Mouse (Mus musculus): ENCODE results near the gene Gatb. TPM values are rescaled to one million over a fixed set of nuclear protein-coding genes. Genes with fewer than 3 reads are reported as not detected.

Gatb gene
- polyA plus RNA-seq, 1 experiment from 2014 or later: 22.4 TPM

- no peak for ATAC-seq (ENCODE audit: low FRiP score, low TSS enrichment)
- Histone ChIP-seq H3K9me3 (ENCODE audit: control insufficient read depth, low read length) (no peaks in the 10 kb centered on the region), H3K4me1 (ENCODE audit: control insufficient read depth, insufficient read depth, low read length) (no peaks in the 10 kb centered on the region), H3K36me3 (ENCODE audit: control insufficient read depth, insufficient read depth, low read length) (no peaks in the 10 kb centered on the region), H3K4me3 (replicated peaks; ENCODE audit: low read depth, low read length) (no peak overlapping the region), H3K27ac (replicated peaks; ENCODE audit: low read depth, low read length) (no peak overlapping the region), H3K9ac (replicated peaks; ENCODE audit: low read length) (no peak overlapping the region), H3K27me3 (ENCODE audit: control insufficient read depth, insufficient read depth, low read length) (no peaks in the 10 kb centered on the region), H3K4me2 (ENCODE audit: low read length) (no peak overlapping the region)
- WGBS: 68% methylated on average over 2 of the region's 2 CpGs
- no peak for DNase-seq
These were observed 14.8 kb downstream of the Gatb start for GRCm38 (mm10) chr3:85588701-85589100.

- Histone ChIP-seq H3K9me3 (ENCODE audit: control insufficient read depth, low read length) (no peaks in the 10 kb centered on the region), H3K4me2 (ENCODE audit: low read length) (no peak overlapping the region), H3K4me1 (ENCODE audit: control insufficient read depth, insufficient read depth, low read length) (no peaks in the 10 kb centered on the region), H3K27me3 (ENCODE audit: control insufficient read depth, insufficient read depth, low read length) (no peaks in the 10 kb centered on the region), H3K27ac (replicated peaks; ENCODE audit: low read depth, low read length) (no peak overlapping the region), H3K4me3 (replicated peaks; ENCODE audit: low read depth, low read length) (no peak overlapping the region), H3K9ac (replicated peaks; ENCODE audit: low read length) (no peak overlapping the region), H3K36me3 (ENCODE audit: control insufficient read depth, insufficient read depth, low read length) (no peaks in the 10 kb centered on the region)
- no peak for ATAC-seq (ENCODE audit: low FRiP score, low TSS enrichment)
- 94% methylated on average over 3 of the region's 3 CpGs for WGBS
- no peak for DNase-seq
These were observed 16.3 kb downstream of the Gatb start for GRCm38 (mm10) chr3:85590090-85590754.

GRCm38 (mm10) chr3:85592067-85592466 lies 18.1 kb downstream of the Gatb start:
- Histone ChIP-seq H3K36me3 (ENCODE audit: control insufficient read depth, insufficient read depth, low read length) (no peaks in the 10 kb centered on the region), H3K4me2 (ENCODE audit: low read length) (no peak overlapping the region), H3K4me3 (replicated peaks; ENCODE audit: low read depth, low read length) (no peak overlapping the region), H3K27ac (replicated peaks; ENCODE audit: low read depth, low read length) (no peak overlapping the region), H3K4me1 (ENCODE audit: control insufficient read depth, insufficient read depth, low read length) (no peaks in the 10 kb centered on the region), H3K9me3 (ENCODE audit: control insufficient read depth, low read length) (no peaks in the 10 kb centered on the region), H3K9ac (replicated peaks; ENCODE audit: low read length) (no peak overlapping the region), H3K27me3 (ENCODE audit: control insufficient read depth, insufficient read depth, low read length) (no peaks in the 10 kb centered on the region)
- WGBS: 80% methylated on average over 4 of the region's 4 CpGs
- no peak for DNase-seq
- no peak for ATAC-seq (ENCODE audit: low FRiP score, low TSS enrichment)

GRCm38 (mm10) chr3:85592640-85593252 lies 18.8 kb downstream of the Gatb start:
- H3K27me3 ChIP-seq (ENCODE audit: control insufficient read depth, insufficient read depth, low read length): no peaks in the 10 kb centered on the region
- no peak overlapping the region for H3K9ac ChIP-seq (replicated peaks; ENCODE audit: low read length)
- H3K9me3 ChIP-seq (ENCODE audit: control insufficient read depth, low read length): no peaks in the 10 kb centered on the region
- no peak overlapping the region for H3K4me2 ChIP-seq (ENCODE audit: low read length)
- no peak overlapping the region for H3K4me3 ChIP-seq (replicated peaks; ENCODE audit: low read depth, low read length)
- ATAC-seq (ENCODE audit: low FRiP score, low TSS enrichment) (no peak), DNase-seq (no peak)
- WGBS: 93% methylated on average over 5 of the region's 5 CpGs
- H3K36me3 ChIP-seq (ENCODE audit: control insufficient read depth, insufficient read depth, low read length): no peaks in the 10 kb centered on the region
- H3K27ac ChIP-seq (replicated peaks; ENCODE audit: low read depth, low read length): no peak overlapping the region
- no peaks in the 10 kb centered on the region for H3K4me1 ChIP-seq (ENCODE audit: control insufficient read depth, insufficient read depth, low read length)

GRCm38 (mm10) chr3:85594452-85594851 lies 20.5 kb downstream of the Gatb start:
- H3K4me2 ChIP-seq (ENCODE audit: low read length): no peak overlapping the region
- H3K9me3 ChIP-seq (ENCODE audit: control insufficient read depth, low read length): no peaks in the 10 kb centered on the region
- H3K27ac ChIP-seq (replicated peaks; ENCODE audit: low read depth, low read length): no peak overlapping the region
- H3K4me3 ChIP-seq (replicated peaks; ENCODE audit: low read depth, low read length): no peak overlapping the region
- DNase-seq (no peak), ATAC-seq (ENCODE audit: low FRiP score, low TSS enrichment) (no peak)
- no peak overlapping the region for H3K9ac ChIP-seq (replicated peaks; ENCODE audit: low read length)
- 80% methylated on average over 3 of the region's 3 CpGs for WGBS
- H3K4me1 ChIP-seq (ENCODE audit: control insufficient read depth, insufficient read depth, low read length): no peaks in the 10 kb centered on the region
- no peaks in the 10 kb centered on the region for H3K27me3 ChIP-seq (ENCODE audit: control insufficient read depth, insufficient read depth, low read length)
- H3K36me3 ChIP-seq (ENCODE audit: control insufficient read depth, insufficient read depth, low read length): no peaks in the 10 kb centered on the region

- Histone ChIP-seq H3K36me3 (ENCODE audit: control insufficient read depth, insufficient read depth, low read length) (no peaks in the 10 kb centered on the region), H3K27ac (replicated peaks; ENCODE audit: low read depth, low read length) (no peak overlapping the region), H3K4me1 (ENCODE audit: control insufficient read depth, insufficient read depth, low read length) (no peaks in the 10 kb centered on the region), H3K4me3 (replicated peaks; ENCODE audit: low read depth, low read length) (no peak overlapping the region), H3K9ac (replicated peaks; ENCODE audit: low read length) (no peak overlapping the region), H3K27me3 (ENCODE audit: control insufficient read depth, insufficient read depth, low read length) (no peaks in the 10 kb centered on the region), H3K9me3 (ENCODE audit: control insufficient read depth, low read length) (no peaks in the 10 kb centered on the region), H3K4me2 (ENCODE audit: low read length) (no peak overlapping the region)
- DNase-seq: no peak
- 89% methylated on average over 3 of the region's 3 CpGs for WGBS
- no peak for ATAC-seq (ENCODE audit: low FRiP score, low TSS enrichment)
These were observed 25.6 kb downstream of the Gatb start for GRCm38 (mm10) chr3:85599526-85599925.

- H3K4me3 ChIP-seq (replicated peaks; ENCODE audit: low read depth, low read length): no peak overlapping the region
- WGBS: 84% methylated on average over 3 of the region's 3 CpGs
- no peaks in the 10 kb centered on the region for H3K9me3 ChIP-seq (ENCODE audit: control insufficient read depth, low read length)
- H3K27me3 ChIP-seq (ENCODE audit: control insufficient read depth, insufficient read depth, low read length): no peaks in the 10 kb centered on the region
- peak; percentile 8 for DNase-seq
- H3K4me1 ChIP-seq (ENCODE audit: control insufficient read depth, insufficient read depth, low read length): no peaks in the 10 kb centered on the region
- 0 out of 2 replicates have a peak overlapping the region, but pooled peaks have one; percentile 13 for H3K27ac ChIP-seq (replicated peaks; ENCODE audit: low read depth, low read length)
- no peak for ATAC-seq (ENCODE audit: low FRiP score, low TSS enrichment)
- no peak overlapping the region for H3K4me2 ChIP-seq (ENCODE audit: low read length)
- H3K36me3 ChIP-seq (ENCODE audit: control insufficient read depth, insufficient read depth, low read length): no peaks in the 10 kb centered on the region
- H3K9ac ChIP-seq (replicated peaks; ENCODE audit: low read length): no peak overlapping the region
These were observed 28.0 kb downstream of the Gatb start for GRCm38 (mm10) chr3:85601841-85602305.

GRCm38 (mm10) chr3:85603811-85604210 lies 29.9 kb downstream of the Gatb start:
- DNase-seq: no peak
- ATAC-seq (ENCODE audit: low FRiP score, low TSS enrichment): no peak
- Histone ChIP-seq H3K27me3 (ENCODE audit: control insufficient read depth, insufficient read depth, low read length) (no peaks in the 10 kb centered on the region), H3K36me3 (ENCODE audit: control insufficient read depth, insufficient read depth, low read length) (no peaks in the 10 kb centered on the region), H3K9me3 (ENCODE audit: control insufficient read depth, low read length) (no peaks in the 10 kb centered on the region), H3K27ac (replicated peaks; ENCODE audit: low read depth, low read length) (no peak overlapping the region), H3K4me3 (replicated peaks; ENCODE audit: low read depth, low read length) (no peak overlapping the region), H3K4me2 (ENCODE audit: low read length) (no peak overlapping the region), H3K4me1 (ENCODE audit: control insufficient read depth, insufficient read depth, low read length) (no peaks in the 10 kb centered on the region), H3K9ac (replicated peaks; ENCODE audit: low read length) (no peak overlapping the region)
- WGBS: 95% methylated on average over 1 of the region's 1 CpGs

- DNase-seq: no peak
- no peak overlapping the region for H3K9ac ChIP-seq (replicated peaks; ENCODE audit: low read length)
- no peaks in the 10 kb centered on the region for H3K4me1 ChIP-seq (ENCODE audit: control insufficient read depth, insufficient read depth, low read length)
- no peak for ATAC-seq (ENCODE audit: low FRiP score, low TSS enrichment)
- H3K27ac ChIP-seq (replicated peaks; ENCODE audit: low read depth, low read length): no peak overlapping the region
- no peak overlapping the region for H3K4me2 ChIP-seq (ENCODE audit: low read length)
- 88% methylated on average over 3 of the region's 3 CpGs for WGBS
- H3K27me3 ChIP-seq (ENCODE audit: control insufficient read depth, insufficient read depth, low read length): no peaks in the 10 kb centered on the region
- no peaks in the 10 kb centered on the region for H3K9me3 ChIP-seq (ENCODE audit: control insufficient read depth, low read length)
- H3K36me3 ChIP-seq (ENCODE audit: control insufficient read depth, insufficient read depth, low read length): no peaks in the 10 kb centered on the region
- no peak overlapping the region for H3K4me3 ChIP-seq (replicated peaks; ENCODE audit: low read depth, low read length)
These were observed 33.0 kb downstream of the Gatb start for GRCm38 (mm10) chr3:85606912-85607311.

All from midbrain, embryonic 14.5 days (tissue).